Mouse (Mus musculus) mouse trophoblast stem cell (cell line): ENCODE measurements around the gene Gda.

Experiments
- in situ Hi-C, 2 experiments: fragments of 300-500 bp; cut with MseI, MboI; formaldehyde crosslinking; loops; 2 replicates in 1 of 2; 3 replicates in 1 of 2; pipeline ENCODE4 v1.15.1; 2025

Gda gene

DNA sequence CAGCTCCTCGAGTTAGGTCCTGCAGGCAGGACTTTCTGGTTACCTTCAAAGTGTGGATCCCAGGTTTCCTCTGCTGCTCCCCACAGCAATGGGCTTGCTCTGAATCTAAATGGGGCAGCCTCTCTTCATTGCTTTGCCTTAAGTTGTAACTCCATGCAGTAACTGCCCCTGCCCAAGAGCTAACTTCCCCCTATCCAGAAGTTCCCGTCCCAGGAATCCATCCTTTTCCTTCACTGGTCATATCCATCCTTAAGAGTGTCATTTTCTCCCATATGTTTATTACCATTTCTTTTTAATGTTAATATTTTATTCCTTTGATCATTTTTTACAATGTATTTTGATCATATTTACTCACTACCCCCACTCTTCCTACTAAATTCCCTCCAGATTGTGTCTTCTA is at the start of gene Gda:
Gene Gda, minus strand, starts transcription at position 101 of the 400 bp plus-strand sequence.
- in situ Hi-C loops, result no loop called here

DNA sequence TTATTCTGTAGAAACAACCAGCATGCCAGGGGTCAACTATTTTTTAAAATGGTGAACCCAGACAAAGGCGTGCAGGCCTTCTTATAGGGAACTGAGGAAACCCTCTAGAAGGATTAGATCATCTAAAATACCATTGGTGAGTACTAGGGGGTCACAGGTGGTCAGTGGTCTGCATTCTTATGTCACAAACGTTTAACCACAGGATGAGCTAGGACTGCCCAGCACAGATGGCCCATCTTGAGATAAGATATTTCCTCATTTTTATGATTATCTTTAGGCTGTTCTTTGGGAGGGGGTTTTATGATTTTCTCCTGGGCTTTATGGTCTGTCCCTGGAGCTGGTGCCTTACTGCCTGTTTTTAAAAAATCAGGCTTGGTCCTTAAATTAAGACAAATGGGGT is 47.0 kb upstream of the Gda start:
- in situ Hi-C loops, result no loop called here

DNA sequence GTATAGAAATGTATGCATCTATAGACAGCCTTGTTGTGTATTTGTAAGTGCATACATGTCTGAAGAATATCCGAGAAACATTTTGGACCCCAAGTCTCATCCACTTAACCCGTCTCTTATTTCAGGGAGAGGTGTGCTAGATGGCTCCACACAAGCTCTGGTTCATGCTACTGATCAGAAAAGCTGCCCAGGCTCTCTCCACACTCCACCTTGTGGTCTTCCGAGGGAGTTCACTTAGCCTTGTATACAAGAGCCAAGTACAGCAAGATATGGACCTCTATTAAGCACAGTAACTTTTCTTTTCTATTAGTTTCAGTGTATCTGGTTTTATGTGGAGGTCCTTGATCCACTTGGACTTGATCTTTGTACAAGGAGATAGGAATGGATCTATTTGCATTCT is 36.9 kb upstream of the Gda start:
- in situ Hi-C loops, result no loop called here

DNA sequence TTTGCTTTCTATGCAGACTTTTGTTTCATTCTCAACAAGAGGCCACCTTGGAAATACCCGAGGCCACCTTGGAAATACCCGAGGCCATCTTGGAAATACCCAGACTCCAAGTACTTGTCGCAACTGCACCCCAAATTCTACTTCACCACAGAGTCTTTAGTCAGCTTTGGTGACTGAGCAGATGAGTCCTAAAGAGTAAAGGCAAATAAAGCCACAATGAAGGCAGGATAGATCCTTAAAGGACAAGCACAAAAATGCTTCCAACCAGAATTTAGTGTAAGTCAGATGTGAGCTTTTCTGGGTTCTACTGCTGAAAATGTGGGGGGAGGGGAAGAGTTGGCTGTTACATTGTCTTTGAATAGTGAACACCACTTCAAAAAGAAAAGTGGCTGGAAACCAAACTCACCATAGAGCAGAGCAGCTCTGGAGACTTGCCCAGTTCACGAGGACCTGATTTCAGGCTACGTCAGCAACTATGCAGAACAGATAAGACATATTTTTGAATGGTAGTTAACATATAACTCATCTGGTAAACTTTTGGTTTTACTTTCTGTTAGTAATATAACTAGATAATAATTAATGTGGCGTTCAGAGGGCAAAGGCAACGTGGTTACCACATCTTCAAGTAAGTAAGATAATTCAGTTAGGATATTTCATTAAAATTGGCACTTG is 34.5 kb upstream of the Gda start:
- in situ Hi-C loops, result no loop called here

DNA sequence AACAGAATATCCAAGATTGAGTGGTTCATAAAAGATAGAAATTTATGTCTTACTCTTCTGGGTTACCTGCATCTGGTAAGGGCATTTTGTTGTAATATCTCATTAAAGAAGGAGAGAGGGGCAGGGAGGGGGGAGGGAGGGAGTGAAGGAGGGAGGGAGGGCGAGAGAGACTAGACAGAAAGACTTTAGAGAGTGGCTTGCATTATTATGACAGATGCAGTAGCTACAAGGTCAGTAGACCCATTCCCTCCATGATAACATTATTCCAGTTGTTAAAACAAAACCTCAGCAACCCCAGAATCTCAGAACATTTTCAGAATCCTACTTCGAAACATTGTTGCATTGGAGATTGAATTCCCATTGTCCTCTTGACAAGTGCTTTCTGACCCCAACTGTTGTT is 33.9 kb upstream of the Gda start:
- in situ Hi-C loops, result no loop called here

DNA sequence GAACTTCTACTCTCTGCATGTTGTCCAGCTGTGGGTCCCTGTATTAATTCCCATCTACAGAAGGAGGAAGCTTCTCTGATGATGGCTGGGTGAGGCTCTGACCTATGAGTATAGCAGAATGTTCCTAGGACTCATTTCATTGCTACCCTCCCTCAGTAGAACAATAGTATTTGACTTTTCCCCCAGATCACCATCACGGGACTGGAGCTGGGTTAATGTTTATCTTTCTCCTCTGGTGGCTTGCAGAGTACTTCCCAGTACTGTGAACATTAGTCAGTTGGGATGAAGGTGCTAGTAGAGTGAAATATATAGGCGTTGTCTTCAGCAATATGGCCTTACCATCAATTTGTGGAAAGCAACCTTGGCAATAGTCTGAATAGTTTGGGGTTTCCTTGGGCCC is 31.5 kb upstream of the Gda start:
- in situ Hi-C loops, result no loop called here

DNA sequence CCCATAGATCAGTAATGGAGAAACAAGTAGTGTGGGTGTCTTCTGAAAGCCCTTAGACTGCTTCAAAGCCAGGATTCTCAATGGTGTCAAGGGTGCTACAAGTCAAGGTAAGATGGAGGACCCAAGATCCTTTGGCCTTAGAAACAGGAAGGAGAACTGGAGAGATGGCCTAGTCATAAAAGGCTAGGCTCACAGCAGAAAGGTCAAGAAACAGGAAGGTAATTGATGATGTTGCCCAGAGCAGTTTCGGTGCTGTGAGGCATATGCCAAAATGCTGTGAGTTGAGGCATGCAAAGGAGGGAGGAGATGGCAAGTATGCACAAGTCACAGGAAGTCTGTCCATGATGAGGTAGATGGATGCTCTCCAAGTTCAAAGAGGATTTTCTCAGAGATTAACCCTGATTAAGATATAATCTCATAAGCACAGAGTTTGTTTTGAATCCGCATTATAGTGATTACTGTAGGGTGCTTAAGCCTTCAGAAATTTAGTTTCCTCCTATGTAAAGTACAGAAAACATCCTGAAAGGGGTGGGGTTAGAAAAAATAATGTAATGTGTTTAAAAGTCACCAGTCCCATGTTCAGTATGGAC is 26.2 kb upstream of the Gda start:
- in situ Hi-C loops, result no loop called here

DNA sequence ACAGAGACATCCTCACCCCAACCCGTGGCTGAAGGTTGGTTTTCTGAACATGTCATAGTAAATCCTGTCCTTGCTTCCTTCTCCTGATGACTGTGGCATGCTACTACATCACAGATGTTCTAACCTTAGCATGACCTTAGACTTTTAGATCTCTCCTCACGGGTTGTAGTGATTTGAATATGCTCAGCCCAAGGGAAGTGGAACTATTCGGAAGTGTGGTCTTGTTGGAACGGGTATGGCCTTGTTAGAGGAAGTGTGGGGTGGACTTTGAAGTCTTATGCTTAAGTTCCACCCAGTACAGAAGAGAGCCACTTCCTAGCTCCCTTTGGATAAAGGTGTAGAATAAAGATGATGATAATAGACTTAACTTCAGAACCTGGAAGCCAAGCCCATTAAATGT is 22.6 kb upstream of the Gda start:
- in situ Hi-C loops, result no loop called here

DNA sequence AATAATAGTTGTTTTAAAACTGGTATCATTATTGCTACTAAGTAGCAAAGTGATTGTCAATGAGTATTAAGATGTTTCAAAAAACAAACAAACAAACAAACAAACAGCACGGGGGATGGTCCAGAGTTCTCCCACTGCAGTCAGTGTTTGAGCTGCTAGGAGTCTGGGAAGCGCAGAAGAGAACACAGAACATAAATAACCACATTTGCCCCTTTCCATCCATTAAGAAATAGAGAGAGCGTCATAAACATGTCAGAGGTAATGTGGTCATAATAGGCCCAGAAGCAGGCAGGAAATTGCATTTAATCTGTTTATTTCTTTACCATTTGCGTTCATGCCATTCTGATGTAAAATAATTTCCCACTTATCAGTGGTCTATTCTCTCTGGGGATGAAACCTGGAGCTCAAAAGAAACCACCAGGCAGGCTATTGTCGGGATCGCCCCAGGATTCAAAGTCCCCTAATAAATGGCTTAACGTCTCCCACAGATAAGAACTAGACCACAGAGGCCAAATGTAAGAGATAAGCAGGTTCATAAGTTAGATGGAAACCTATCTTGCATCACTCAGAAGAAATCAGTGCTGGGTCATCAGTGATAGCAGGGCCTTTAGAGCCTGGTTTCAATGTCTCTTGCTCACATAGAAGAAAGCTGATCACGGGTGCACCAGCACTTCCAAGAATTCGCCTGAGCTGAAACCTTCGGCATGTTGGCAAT is 20.7 kb upstream of the Gda start:
- in situ Hi-C loops, result no loop called here

DNA sequence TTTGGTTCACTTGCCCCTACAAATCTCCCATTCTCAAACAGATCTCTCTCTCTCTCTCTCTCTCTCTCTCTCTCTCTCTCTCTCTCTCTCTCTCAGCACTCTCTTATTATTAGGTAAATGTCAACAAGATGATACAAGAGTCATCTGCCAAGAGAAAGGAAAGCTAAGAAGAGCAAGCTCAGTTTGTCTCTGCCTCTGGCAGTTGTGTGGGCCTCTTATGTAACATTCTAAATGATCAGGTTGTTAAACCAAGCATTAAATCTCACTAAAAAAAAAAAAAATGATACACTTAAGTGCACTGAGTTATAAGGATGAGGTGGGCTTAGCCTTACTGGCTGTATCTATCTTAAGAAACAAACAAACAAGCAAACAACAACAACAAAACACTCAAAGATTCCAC is 18.1 kb upstream of the Gda start:
- in situ Hi-C loops, result no loop called here

DNA sequence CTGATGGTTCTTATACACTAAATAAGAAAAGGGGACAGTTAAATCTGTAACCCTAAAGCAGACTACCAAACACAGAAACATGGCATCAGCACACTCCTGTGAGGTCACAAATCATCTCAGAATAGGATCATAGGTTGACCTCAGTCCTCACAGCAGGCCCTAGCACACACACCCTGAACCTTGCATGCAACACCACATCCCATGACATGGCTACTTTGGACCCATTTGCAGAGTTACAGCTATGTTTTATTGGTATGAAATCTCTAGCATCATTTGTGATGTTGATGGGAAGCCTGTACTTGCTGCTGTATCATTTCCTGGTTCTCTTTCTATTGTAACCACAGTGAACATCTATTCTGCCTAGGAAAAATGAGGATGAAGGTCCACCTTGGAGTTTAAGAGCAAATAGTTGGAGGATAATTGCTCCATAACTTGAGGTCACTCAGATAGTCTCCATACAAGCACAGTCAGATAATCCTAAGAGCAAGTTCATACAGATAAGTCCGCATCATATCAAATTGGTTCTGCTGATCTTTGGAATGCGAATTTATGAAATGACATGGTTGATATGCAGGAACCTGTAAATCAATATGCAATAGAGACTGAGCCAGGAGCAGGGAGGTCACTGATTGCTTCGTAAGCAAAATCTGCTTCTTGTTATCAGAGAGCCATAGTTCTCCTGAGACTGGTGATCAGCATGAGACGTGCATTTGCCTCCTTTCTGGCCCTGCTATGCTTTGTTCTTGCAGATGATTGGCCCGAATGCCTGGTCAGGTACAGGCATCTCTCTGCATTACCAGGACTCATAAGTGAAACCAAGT is 14.1 kb upstream of the Gda start:
- in situ Hi-C loops, result no loop called here

DNA sequence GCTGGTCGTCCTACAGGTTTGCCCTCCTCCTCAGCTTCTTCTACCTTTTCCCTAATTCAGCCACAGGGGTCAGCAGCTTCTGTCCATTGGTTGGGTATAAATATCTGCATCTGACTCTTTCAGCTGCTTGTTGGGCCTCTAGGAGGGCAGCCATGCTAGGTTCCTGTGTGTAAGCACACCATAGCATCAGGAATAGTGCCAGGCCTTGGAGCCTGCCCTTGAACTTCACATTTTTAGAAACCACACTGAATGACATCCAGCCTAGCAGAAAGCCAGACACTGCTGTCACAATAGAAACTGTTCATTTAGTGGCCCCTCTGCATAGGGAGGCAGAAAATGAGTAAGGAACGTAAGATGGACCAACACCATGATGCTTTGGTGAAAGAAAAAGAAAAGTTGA is 8.9 kb upstream of the Gda start:
- in situ Hi-C loops, result no loop called here

DNA sequence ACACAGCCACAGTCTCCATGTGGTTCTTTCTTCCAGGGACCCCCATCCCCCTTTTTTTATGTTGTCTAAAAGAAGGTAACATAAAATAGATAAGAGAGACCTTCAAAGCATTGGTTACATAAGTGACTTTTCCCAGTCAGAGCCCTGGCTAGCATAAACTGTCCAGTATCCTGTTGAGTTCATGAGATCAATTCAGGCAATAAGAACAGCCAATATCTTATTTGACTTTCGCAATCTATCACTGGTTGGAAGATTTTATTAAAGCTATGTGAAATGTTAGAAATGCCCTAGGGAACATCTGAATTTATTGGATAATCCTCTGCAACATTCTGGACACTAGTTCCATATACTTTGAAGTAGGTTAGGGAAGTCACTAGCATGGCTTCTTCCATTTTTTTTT is 7.8 kb upstream of the Gda start:
- in situ Hi-C loops, result no loop called here

DNA sequence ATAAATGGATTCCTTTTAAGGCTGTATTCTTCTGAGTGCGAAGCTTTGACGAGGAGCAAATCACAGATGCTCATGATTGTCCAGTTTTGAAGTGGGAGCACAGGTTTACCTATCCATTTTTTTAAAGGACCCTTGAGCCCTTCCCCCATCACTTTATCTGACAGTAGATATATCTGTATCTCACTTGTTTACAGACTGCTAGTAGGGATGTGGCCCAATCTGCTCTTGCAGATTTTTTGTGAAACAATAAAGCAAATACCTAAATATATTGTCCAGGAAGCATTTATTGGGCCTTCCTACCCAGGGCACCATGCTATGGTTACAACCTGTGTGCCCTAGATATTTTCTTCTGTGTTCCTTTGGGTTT is 6.8 kb upstream of the Gda start:
- in situ Hi-C loops, result no loop called here

DNA sequence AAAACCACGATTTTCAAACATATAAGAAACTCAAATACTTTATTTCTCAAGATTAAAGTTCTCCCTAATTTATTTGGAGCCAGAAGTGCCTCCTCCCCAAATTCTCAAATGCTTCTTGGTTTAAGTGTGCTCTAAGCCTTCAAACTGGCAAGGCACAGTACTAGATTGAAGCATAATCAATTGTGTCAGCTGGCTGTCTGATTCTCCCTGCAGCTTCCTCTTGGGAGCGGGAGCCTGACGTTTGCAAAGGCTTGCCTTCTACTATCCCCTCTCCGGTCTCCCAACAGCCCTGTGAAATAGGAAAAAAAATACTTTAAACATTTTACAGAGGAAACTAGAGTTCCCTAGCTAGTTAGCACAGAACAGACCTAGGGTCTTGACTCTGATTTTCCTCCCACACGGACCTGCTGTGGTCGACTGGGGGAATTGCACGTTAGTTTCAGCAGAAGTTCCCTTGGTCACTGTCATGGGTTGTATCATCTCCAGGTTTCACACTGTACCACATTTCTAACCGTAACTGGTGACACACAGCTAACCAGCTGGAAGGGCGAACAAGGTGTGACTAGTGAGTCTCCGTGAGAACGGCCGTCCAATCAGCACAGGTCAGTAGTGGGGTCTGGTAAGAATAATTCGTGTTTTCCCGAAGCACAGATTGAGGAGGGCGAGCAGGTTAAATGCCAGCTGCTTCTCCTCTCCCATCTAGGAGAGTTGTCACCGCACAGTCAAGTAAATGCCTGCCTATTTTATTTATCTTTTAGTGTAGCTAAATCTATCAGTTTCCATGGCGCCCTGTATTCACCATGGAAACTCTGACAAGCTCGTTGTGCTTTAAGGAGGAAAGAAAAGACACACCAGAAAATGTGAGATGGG is 6.2 kb upstream of the Gda start:
- in situ Hi-C loops, result no loop called here

DNA sequence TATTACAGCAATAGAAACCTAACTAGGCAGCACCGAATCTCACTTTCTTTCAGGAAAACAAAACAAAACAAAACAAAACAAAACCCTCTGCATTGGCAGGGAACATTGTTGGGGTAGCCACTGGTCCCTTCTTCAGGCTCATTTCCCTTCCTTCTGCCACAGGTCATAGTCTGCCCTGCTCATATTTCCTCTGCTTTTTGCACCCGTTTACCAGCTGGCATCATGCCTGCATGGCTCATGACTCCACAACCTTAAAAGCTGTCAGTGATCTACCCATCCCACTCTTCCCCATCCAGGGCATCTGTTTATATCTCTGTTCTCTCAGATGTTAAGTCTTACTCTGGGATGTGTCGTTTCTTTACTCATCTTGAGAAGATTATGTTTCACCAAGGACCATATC is 5.3 kb upstream of the Gda start:
- in situ Hi-C loops, result no loop called here

DNA sequence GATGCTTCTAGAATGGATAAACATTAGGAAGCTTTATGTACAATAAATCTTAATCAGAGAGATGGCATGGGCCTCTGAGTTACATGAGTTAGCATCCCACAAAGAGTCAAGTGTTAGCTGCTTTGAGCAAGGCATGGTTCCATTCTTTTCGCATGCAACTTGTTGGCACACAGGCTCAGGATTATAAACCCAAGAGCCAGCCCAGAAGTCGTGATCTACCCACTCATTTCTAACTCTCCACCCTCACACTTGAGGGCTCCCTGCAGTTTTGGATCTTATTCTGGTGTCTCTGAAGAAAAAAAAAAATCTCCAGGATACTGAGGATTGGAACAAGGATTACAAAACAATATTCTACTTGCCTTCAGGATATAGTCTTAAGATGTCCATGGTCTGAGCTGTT is 4.5 kb upstream of the Gda start:
- in situ Hi-C loops, result no loop called here

DNA sequence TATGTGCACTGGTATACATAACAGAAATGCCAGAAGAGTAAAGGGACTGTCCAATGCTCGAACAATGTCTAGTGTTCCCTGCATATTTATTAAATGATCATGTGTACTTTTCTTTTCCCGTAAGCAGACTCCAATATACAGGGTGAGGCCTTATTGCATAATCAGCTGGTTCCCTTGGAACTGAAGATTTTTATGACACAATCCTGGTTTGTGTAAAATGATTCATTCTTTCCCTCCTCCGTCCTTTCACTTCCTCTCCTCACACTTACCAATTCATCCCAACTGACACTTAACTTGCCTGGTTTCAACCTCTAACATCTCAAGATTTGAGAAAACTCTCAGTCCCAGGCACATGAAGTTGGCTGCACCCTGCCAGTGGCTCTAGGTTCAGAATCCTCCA is 3.5 kb upstream of the Gda start:
- in situ Hi-C loops, result no loop called here

DNA sequence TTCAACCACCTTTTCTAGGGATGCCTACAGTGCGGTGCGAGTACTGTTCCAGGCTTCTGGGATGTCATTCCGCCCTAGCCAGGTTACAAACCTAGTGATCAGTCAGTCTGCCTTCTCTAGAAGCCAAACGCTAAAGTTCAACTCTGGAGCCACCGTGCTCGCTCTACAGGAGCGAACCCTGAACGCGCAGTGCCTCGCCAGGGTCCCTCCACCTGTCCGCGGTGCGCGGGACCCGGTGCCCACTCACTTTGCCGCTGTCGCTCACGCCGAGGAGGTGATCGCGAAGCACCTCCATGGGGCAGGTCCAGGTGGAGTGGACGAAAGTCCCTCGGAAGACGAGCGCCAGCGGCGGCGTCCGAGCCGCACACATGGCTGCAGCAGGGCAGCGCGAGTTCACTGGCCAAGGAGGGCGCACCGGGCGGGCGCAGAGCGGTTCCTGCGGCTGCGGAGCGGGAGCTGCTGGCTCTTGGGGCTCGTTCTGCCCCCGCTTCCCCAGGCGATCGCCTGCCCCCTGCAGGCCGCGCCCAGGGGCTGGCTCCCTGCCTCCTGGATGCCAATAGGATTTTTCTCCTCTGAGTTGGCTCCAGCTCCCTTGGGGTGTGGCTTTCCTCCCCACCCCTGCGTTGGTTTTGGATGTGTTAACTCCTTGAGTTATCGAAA is 994 bp downstream of the Gda start:
- in situ Hi-C loops, result no loop called here

DNA sequence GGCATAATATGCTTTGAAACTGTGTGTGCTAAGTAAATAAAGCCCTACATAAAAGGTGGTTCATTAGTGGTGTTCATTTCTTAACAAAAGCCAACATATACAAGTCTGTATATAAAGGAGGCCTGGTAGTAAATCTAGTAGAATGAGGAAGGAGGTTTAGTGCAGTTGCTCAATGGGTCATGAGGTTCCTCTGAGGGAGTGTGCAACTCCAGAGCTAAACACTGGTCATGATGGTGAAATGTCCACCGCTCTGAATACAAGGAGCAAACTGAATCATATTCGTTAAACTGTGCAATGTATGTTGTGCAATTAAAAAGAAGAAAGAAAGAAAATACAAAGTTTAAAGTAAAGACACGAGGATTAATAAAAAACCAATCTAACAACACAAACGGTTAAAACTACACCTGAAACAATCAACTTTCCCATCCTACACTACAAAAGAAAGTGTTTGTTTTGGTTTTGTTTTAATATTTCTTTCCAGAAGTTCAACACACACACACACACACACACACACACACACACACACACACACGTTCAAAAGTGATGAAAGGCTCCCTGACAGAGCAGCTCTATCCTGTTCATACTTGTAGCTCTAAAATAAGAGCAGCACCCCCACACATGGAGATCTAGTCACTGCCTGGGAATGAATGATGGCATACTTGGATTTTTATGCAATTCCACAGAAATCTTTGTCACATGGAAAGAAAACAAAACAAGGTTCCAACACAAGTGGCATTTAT is 11.9 kb downstream of the Gda start:
- in situ Hi-C loops, result no loop called here
